Mouse (Mus musculus) Muller cell, postnatal 12 days (primary cell): Measurements from ENCODE around the gene Slc41a2.
"Not testable (repeated sequence)": the region's sequence is repeated elsewhere in the genome, so short reads cannot be mapped to it uniquely, and the experiment has no call there.

Experiments
- DNase-seq: peaks from one replicate; pipeline ENCODE4 v3.0.0-alpha.2; 2015; ENCODE audit errors: inconsistent ontology term

Gene Slc41a2

GRCm38 (mm10) chr10:83337159-83337951 is at the start of gene Slc41a2:
Gene Slc41a2 (minus strand): TSS chr10:83337882.
- DNase-seq = peak; percentile 92

- DNase-seq = no peak
Observed at GRCm38 (mm10) chr10:83385330-83385910, 47.7 kb upstream of the Slc41a2 start.

DNA sequence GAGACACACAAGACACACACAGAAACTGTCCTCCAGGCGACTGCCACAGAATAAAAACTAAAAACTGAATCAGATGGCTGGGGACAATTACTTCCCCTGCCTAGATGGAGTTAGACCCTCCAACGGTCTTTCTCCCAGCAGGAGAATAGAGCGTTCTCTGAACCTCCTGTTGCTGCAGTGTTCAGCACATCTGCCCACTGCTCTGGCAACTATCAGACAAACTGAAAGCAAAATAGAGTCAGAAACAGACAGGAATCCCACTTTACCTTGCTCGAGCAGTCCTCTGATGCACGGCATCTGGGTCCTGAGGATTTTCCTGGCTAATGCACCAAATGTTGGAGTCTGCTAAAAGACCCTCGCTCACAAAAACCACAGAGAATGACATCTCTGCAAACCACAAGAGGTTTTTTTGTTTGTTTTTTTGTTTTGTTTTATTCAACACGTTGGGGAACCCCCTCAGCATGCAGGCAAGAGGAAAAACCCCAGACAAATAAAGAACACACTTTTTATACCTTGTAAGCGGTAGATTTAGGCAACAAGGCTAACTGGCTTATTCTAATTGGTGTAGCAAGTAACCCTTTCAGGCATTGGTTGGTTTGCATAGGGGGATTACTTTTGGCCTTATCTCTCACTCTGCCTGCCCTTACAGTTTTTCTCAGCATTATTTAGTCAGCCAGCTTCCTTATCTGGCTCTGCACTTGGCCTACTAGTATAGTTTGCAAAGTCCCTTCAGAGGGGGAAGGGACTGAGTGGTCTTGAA is 47.0 kb upstream of the Slc41a2 start:
- no peak for DNase-seq

- DNase-seq = no peak
Observed at GRCm38 (mm10) chr10:83383863-83384262, 46.2 kb upstream of the Slc41a2 start.

- no peak for DNase-seq
Observed at GRCm38 (mm10) chr10:83382988-83383387, 45.3 kb upstream of the Slc41a2 start.

DNA sequence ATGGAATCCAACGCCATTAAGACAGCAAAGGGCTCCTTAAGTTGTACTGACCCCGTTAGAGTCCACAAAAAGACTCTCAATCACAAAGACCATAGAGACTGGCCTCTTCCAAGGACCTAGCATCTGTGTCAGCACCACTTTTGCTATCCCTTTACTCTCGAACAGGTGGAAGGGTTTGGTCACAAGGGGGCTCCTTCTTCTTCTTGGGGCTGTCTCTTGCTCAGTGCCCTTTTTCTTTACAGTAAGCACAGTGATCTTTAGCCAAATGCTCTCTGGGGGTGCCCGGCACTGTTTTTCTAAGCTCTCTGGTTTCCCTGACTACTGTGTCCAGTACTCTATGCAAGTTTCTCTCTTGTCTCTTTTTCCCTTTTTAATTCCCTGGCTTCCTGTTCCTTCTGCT is 44.8 kb upstream of the Slc41a2 start:
- DNase-seq = no peak

DNA sequence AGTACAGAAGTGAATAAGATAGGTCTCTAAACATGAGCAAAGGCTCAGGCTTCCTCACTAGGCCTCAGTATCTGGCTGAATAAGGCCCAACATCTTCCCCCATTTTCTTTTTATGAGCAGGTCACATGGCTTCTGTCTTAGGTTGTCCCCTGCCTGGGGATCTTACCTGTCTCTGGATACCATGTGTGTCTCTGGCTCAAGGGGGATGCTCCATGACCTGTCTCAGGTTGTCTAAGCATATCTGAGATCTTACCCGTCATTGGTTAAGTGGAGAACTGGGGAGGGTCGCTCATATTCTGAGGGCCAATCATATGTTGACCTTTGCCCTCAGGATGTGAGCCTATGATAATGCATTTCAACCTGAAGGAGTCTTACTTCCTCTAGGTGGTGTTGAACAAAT is 42.8 kb upstream of the Slc41a2 start:
- no peak for DNase-seq

DNA sequence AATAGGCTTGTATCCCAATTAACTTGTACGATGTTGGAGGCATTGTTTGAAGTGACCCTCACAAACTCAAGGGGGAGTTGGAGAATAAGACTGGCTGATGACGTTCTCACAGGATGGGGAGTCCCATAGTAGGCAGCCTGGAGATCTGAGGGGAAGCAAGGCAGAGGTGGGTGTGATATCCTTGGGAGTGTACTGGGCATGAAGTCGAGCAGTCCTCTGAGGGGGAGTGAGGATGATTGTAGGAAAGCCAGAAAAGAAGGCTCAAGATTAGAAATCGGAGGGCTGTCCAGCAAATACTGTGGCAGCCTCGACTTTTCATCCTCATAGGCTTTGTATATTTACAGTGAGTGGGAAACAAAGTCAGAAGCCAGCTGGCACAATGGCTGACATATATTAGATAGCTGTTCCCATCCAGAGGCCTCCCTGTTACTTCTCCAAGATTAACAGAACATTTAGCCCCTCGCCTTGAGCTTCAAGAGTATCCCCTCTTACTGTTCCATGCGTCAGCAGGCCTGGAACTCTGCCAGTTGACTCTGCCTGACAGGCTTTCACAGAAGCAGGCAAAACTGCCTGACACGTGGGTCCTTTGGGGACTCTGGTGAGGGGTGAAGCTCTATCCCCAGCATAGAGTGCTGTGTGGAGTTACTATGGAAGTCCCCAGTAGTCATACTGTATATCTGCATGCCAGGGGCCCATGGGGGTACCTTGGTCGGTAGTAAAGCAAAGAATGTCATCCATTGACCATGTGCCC is 40.6 kb upstream of the Slc41a2 start:
- DNase-seq = no peak

DNA sequence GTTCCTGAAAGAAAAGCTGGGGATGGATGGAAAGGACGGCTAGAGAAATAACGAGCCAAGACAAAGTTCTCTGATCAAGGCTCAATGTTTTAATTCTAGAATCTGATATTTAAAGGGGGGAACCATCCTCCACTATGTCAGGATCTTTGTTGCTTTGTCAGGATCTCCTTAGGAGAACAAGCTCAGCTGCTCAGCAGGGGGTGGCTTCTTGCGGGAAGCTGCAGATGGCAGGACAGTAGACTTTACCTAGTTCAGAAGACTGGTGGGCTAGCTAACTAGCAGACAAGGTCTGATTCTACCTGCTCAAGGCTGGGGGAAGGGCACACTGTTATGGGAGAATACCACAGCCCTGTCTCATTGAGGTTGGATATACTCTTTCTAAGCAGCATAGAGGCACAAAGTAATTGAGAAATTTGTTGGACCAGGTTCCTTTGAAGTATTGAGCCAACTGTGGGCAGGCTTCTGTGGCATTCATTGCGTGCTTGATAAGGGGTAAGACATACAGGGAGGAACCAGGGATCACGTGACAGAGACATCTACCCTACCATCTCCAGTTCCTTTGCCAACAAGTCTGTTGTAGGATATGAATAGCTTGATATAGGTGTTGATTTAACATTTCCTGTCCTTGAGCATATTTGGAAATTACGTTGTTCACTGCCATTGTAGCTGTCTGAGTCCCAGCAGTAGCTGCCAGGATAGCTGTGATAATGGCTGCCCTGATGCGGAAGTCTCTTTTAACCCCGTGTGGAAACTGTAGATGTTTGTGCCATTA is 39.4 kb upstream of the Slc41a2 start:
- DNase-seq = no peak

DNA sequence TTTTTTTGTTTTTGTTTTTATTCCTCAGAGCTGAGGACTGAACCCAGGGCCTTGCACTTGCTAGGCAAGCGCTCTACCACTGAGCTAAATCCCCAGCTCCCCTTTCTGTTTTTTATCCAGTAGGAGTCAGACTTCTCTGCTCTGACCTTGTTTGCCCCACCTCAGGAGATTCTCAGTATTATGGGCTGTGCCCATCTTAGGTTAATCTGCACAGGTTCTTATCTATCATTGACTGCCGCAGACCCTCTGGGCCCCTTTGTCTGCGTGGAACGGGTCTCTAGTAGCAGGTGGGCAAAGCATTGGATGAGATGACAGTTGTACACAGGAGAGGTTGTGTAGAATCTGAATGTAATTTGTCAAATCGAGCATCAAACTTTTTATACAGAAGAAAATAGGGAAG is 37.8 kb upstream of the Slc41a2 start:
- not testable (repeated sequence) for DNase-seq

DNA sequence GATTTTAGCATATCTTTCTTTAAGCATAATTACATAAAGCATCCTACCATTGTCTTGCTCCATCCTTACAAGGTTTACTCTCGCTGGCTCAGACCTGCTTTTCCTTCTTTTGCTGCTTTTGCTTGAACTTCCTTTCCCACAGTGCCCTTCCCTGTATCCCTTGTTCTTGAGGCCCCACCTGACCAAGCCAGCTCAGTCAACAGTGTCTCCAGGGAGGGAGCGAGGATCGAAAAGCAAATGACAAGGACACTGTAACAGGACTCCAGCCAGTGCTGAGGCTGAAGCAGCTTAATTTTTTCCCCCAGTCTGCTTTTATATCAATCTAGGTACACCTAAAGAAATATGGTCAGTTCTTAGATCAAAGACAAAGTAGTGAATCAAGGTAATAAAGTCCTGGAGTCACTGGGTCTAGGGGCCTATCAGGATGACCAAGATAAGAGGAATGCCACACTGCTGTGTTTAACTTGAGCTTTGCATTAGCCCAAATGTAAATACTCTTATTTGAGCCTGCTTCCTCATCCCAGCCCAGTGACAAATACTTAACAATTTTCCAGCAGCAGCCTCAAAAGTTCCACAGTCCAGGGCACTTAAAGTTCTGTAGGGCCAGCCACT is 36.5 kb upstream of the Slc41a2 start:
- DNase-seq = no peak

DNA sequence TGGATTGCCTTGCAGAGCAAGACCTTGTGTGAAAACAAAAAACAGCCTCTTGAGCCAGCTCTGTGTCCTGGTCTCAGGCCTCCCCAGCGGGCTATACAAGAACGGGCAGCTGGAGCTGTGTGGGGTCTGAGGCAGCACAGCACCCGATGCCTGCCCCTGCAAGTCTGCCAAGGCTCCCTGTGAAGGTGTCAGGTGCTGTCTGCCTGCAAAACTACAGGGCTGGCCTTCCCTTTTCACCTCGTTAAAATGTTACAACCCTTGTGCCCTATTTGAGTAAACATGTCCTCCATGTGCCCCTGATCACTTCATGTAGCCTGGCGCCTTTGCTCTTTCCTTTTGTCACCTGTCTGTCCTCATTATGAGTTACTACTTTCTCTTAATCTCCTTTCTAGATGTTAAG is 31.2 kb upstream of the Slc41a2 start:
- DNase-seq = no peak

- DNase-seq = no peak
Observed at GRCm38 (mm10) chr10:83363451-83363850, 25.8 kb upstream of the Slc41a2 start.

DNA sequence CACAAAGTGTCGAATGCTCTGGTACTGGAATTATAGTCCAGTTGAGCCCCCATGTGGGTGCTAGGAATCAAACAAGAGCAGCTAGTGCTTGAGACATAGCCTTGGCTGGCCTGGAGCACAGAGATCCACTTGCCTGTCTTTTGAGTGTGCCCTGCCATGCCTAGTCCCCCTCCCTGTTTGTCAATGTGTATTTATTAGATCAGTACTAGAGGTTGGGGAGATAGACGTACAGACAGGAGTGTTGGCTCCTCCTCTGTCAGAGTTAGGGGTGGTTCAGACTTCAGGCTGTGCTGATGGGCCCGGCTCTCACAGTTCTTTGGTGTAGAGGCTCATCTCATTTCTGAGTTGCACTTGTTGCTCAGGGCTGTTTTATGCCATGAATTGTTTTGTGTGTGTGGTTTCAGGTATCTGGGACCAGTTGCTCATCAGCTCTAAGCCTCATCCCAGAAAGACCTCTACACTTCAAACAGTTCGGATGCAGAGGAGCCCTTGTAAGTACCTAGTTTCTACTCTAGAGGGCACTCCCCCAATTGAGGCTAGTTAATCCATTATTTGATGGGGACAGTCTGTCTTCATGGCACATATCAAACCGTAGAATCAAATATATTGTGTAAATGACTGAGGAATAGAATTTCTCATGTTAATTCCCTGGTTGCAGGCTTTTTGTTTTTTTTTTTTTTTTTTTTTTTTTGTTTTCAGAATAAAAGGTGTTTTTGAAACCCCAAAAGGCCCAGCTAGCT is 24.1 kb upstream of the Slc41a2 start:
- peak; percentile 40 for DNase-seq

DNA sequence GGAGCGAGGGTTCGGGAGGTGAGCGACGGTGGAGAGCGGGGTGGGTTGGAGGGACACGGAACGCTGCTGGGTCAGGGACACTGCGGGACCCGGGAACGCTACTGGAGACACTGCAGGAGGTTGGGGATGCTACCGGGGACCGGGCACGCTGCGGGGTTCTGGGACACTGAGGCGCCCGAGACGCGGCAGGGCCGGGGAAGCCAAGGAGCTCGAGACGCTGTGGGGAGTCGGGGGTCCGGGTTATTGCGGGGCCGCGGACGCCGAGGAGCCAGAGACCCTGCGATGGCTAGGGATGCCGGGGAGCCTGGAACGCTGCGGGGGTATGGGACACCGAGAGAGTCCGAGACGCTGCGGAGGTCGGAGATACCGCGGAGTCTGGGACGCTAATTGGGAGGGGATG is 22.7 kb upstream of the Slc41a2 start:
- DNase-seq = no peak

GRCm38 (mm10) chr10:83359956-83360355 is 22.3 kb upstream of the Slc41a2 start, which contains the start of gene D10Wsu102e:
Gene D10Wsu102e (plus strand): TSS chr10:83360221.
- DNase-seq = peak; percentile 99

GRCm38 (mm10) chr10:83359451-83359850 is 21.8 kb upstream of the Slc41a2 start:
- no peak for DNase-seq

- DNase-seq = no peak
Observed at GRCm38 (mm10) chr10:83356416-83356815, 18.7 kb upstream of the Slc41a2 start.

GRCm38 (mm10) chr10:83354333-83354719 is 16.6 kb upstream of the Slc41a2 start:
- peak; percentile 9 for DNase-seq
